Mouse (Mus musculus): Measurements from ENCODE around the gene Lbp. TPM values are rescaled to one million over a fixed set of nuclear protein-coding genes. Genes with fewer than 3 reads are reported as not detected.
A peak's percentile ranks its signal among the peaks of the same experiment; 100 is the strongest.

Gene Lbp
- total RNA-seq, 2 experiments from 2014 or later, result 0.86 to 2.8 TPM

GRCm38 (mm10) chr2:158308276-158308675, 2.0 kb downstream of the Lbp start:
- peak; percentile 37 to 78 for DNase-seq (ENCODE audit: low spot score in 2 of 2)

- DNase-seq (ENCODE audit: low spot score in 2 of 2), result no peak
These were observed 6.8 kb downstream of the Lbp start for GRCm38 (mm10) chr2:158313089-158313488.

- DNase-seq (ENCODE audit: low spot score in 2 of 2), result no peak
These were observed 10.1 kb downstream of the Lbp start for GRCm38 (mm10) chr2:158316371-158316770.

GRCm38 (mm10) chr2:158317026-158317425, 10.7 kb downstream of the Lbp start:
- DNase-seq (ENCODE audit: low spot score in 2 of 2), result peak; percentile 54 to 78

- no peak for DNase-seq (ENCODE audit: low spot score in 2 of 2)
These were observed 15.3 kb downstream of the Lbp start for GRCm38 (mm10) chr2:158321596-158321995.

GRCm38 (mm10) chr2:158322845-158323244, 16.6 kb downstream of the Lbp start:
- no peak for DNase-seq (ENCODE audit: low spot score in 2 of 2)

- DNase-seq (ENCODE audit: low spot score in 2 of 2), result no peak
These were observed 18.4 kb downstream of the Lbp start for GRCm38 (mm10) chr2:158324531-158325190.

GRCm38 (mm10) chr2:158325609-158326008, 19.3 kb downstream of the Lbp start:
- no peak for DNase-seq (ENCODE audit: low spot score in 2 of 2)

- DNase-seq (ENCODE audit: low spot score in 2 of 2), result no peak
These were observed 28.1 kb downstream of the Lbp start for GRCm38 (mm10) chr2:158334356-158334755.

- no peak for DNase-seq (ENCODE audit: low spot score in 2 of 2)
These were observed 31.4 kb downstream of the Lbp start for GRCm38 (mm10) chr2:158337698-158338097.

- peak in 1 of 2 experiments; percentile 77 for DNase-seq (ENCODE audit: low spot score in 2 of 2)
These were observed 33.8 kb downstream of the Lbp start for GRCm38 (mm10) chr2:158339948-158340564.

- DNase-seq (ENCODE audit: low spot score in 2 of 2), result no peak
These were observed 35.0 kb downstream of the Lbp start for GRCm38 (mm10) chr2:158341324-158341723.

- DNase-seq (ENCODE audit: low spot score in 2 of 2), result no peak
These were observed 37.2 kb downstream of the Lbp start for GRCm38 (mm10) chr2:158343495-158343894.

- DNase-seq (ENCODE audit: low spot score in 2 of 2), result no peak
These were observed 40.2 kb downstream of the Lbp start for GRCm38 (mm10) chr2:158346467-158346866.

- DNase-seq (ENCODE audit: low spot score in 2 of 2), result peak; percentile 37 to 79
These were observed 41.6 kb downstream of the Lbp start for GRCm38 (mm10) chr2:158347868-158348267.

GRCm38 (mm10) chr2:158352801-158353520, 46.7 kb downstream of the Lbp start:
- no peak for DNase-seq (ENCODE audit: low spot score in 2 of 2)

- no peak for DNase-seq (ENCODE audit: low spot score in 2 of 2)
These were observed 48.2 kb downstream of the Lbp start for GRCm38 (mm10) chr2:158354348-158355114.

- DNase-seq (ENCODE audit: low spot score in 2 of 2), result no peak
These were observed 48.9 kb downstream of the Lbp start for GRCm38 (mm10) chr2:158355238-158355637.

GRCm38 (mm10) chr2:158356121-158356520, 49.8 kb downstream of the Lbp start:
- no peak for DNase-seq (ENCODE audit: low spot score in 2 of 2)

- no peak for DNase-seq (ENCODE audit: low spot score in 2 of 2)
These were observed 53.7 kb downstream of the Lbp start for GRCm38 (mm10) chr2:158359757-158360620.
